8 mouse cellular contexts compared by ENCODE assay signal in genomic region chr12:80230111-80230700, GRCm38 (mm10). TPM values are rescaled to one million over a fixed set of nuclear protein-coding genes. Genes with fewer than 3 reads are reported as not detected.
A peak's percentile ranks its signal among the peaks of the same experiment; 100 is the strongest.
DNase-seq lines count a peak whose midpoint lies in the region.

No protein-coding gene starts in this region.

- 7% methylated on average over 10 of the region's 10 CpGs for WGBS in midbrain, embryonic 10.5 days

- no peaks in the 10 kb centered on the region for H3K27me3 ChIP-seq in midbrain, embryonic 10.5 days (ENCODE audit: low read depth, poor library complexity, severe bottlenecking)

- peak; percentile 86 for DNase-seq in adrenal gland, postnatal 10 days
- DNase-seq in embryo, embryonic 10 days (ENCODE audit: low spot score): peak; percentile 87
- DNase-seq in gastrocnemius, postnatal 14 days: peak; percentile 89
- DNase-seq in hindlimb bud, embryonic 11.5 days (ENCODE audit: extremely low spot score, low read depth, low spot score): peak; percentile 70
- peak; percentile 35 to 49 for DNase-seq in left cerebral cortex, postnatal 36 days (ENCODE audit: low spot score in 2 of 2)
- peak; percentile 60 for DNase-seq in midbrain, embryonic 10.5 days (ENCODE audit: low spot score)
- DNase-seq in spleen, postnatal 36 days (ENCODE audit: low spot score in 2 of 2): peak; percentile 30 to 46
- no peak for DNase-seq in thymus, postnatal 14 days

- intact Hi-C loops in gastrocnemius, postnatal 14 days (cut with DNase I; ENCODE audit: low total_unique reads): no loop called here
- intact Hi-C loops in left cerebral cortex, postnatal 36 days (cut with DNase I): no loop called here

- no peak overlapping the region for H3K4me3 ChIP-seq in midbrain, embryonic 10.5 days

- peaks cover 17% of the 10 kb centered on the region for H3K36me3 ChIP-seq in midbrain, embryonic 10.5 days

- H3K4me1 ChIP-seq in midbrain, embryonic 10.5 days: peaks cover 47% of the 10 kb centered on the region

- peaks cover 5% of the 10 kb centered on the region; the same call in 1 of the 2 replicates for H3K9me3 ChIP-seq in midbrain, embryonic 10.5 days (replicated peaks)

- H3K27ac ChIP-seq in midbrain, embryonic 10.5 days (replicated peaks): peak overlapping the region; percentile 80

RNA-seq across cellular contexts. Expression of gene Actn1, which starts 30.0 kb away (rescaled TPM):
- total RNA-seq in adrenal gland, postnatal 10 days (2021): 10 to 100 TPM; 49.3 to 53.7 TPM
- 10 to 100 TPM; 18.3 to 22.5 TPM for total RNA-seq in gastrocnemius, postnatal 14 days (2021)
- 100 to 1,000 TPM; 106 to 146 TPM for total RNA-seq in left cerebral cortex, postnatal 36 days (2021)
- 23.1 and 24.9 TPM in 2 replicates for polyA plus RNA-seq in midbrain, embryonic 10.5 days (2016; fragmentation: Nextera tagmentation; extraction: Ambion mirVana)
